Mouse (Mus musculus) stomach, embryonic 16.5 days (tissue): Measurements from ENCODE around the gene Enoph1. TPM values are rescaled to one million over a fixed set of nuclear protein-coding genes. Genes with fewer than 3 reads are reported as not detected.

Experiments used
- ATAC-seq: fragments of 200-750 bp; cut with Nextera tagmentation; 2 replicates; pipeline ENCODE4 v1.8.0; 2017; ENCODE audit warnings: moderate number of reproducible peaks, moderate TSS enrichment; ENCODE audit not compliant: insufficient read depth, low FRiP score
- H3K27ac ChIP-seq: fragments of 300-500 bp; sonication (generic); 2 replicates; pipeline ENCODE4 v1.5.1; 2014; ENCODE audit warnings: low read length
- H3K27me3 ChIP-seq: fragments of 300-500 bp; sonication (generic); 2 replicates; pipeline ENCODE4 v1.6.1; 2014; ENCODE audit warnings: low read length, control low read depth, mixed read lengths; ENCODE audit not compliant: control insufficient read depth, insufficient read depth
- H3K36me3 ChIP-seq: fragments of 300-500 bp; sonication (generic); 2 replicates; pipeline ENCODE4 v1.6.1; 2014; ENCODE audit warnings: low read length; ENCODE audit not compliant: control insufficient read depth, insufficient read depth
- H3K4me1 ChIP-seq: fragments of 300-500 bp; sonication (generic); 2 replicates; pipeline ENCODE4 v1.6.1; 2014; ENCODE audit warnings: low read length, control low read depth, mixed read lengths; ENCODE audit not compliant: control insufficient read depth, insufficient read depth
- H3K4me2 ChIP-seq: fragments of 300-500 bp; sonication (generic); 2 replicates; pipeline ENCODE4 v1.6.1; 2014; ENCODE audit warnings: low read depth, low read length, mixed read lengths
- H3K4me3 ChIP-seq: fragments of 300-500 bp; sonication (generic); replicated peaks from 2 replicates; pipeline ENCODE4 v1.5.1; 2014; ENCODE audit warnings: mild to moderate bottlenecking, low read length
- H3K9ac ChIP-seq: fragments of 300-500 bp; sonication (generic); 2 replicates; pipeline ENCODE4 v1.6.1; 2014; ENCODE audit warnings: low read length
- H3K9me3 ChIP-seq: fragments of 300-500 bp; sonication (generic); replicated peaks from 2 replicates; pipeline ENCODE4 v1.6.1; 2016; ENCODE audit warnings: low read length, control low read depth; ENCODE audit not compliant: control insufficient read depth
- WGBS: fragments of 180-500 bp; shearing (Covaris S2); extraction: QIAGEN DNeasy Blood & Tissue Kit; methylation state at CpG from one replicate; pipeline ENCODE4 v1.1.7; 2014; 5-methylcytosine and 5-hydroxymethylcytosine counted together
- polyA plus RNA-seq: library from polyadenylated mRNA; unstranded; fragments of >200 nt; fragmentation: Nextera tagmentation; extraction: Ambion mirVana; gene quantifications from 2 replicates; pipeline ENCODE4 v1.2.1, GENCODE M21; 2015

Enoph1 gene
- polyA plus RNA-seq, 1 experiment from 2014 or later, result 42.2 TPM

- Histone ChIP-seq H3K27ac (0 out of 2 replicates have a peak overlapping the region, but pooled peaks have one; percentile 66), H3K9ac (peak overlapping the region; percentile 20), H3K4me2 (peak overlapping the region; percentile 54), H3K9me3 (no peaks in the 10 kb centered on the region), H3K36me3 (no peaks in the 10 kb centered on the region), H3K27me3 (no peaks in the 10 kb centered on the region), H3K4me1 (no peaks in the 10 kb centered on the region), H3K4me3 (peak overlapping the region; percentile 37)
- peak; percentile 34; the same call in 1 of the 2 replicates for ATAC-seq
- 26% methylated on average over 36 of the region's 36 CpGs for WGBS
Measured at GRCm38 (mm10) chr5:100079040-100079930, 39.5 kb downstream of the Enoph1 start.

- H3K4me2 ChIP-seq, result peak overlapping the region; percentile 54
- H3K36me3 ChIP-seq, result no peaks in the 10 kb centered on the region
- peak overlapping the region; percentile 20; the same call in 1 of the 2 replicates for H3K9ac ChIP-seq
- 78% methylated on average over 8 of the region's 8 CpGs for WGBS
- no peak for ATAC-seq
- H3K9me3 ChIP-seq, result no peaks in the 10 kb centered on the region
- no peak overlapping the region for H3K27ac ChIP-seq
- H3K27me3 ChIP-seq, result no peaks in the 10 kb centered on the region
- peak overlapping the region; percentile 37; the same call in 1 of the 2 replicates for H3K4me3 ChIP-seq
- peaks cover 1% of the 10 kb centered on the region for H3K4me1 ChIP-seq
Measured at GRCm38 (mm10) chr5:100079931-100080275, 40.1 kb downstream of the Enoph1 start.

- no peak overlapping the region for H3K27ac ChIP-seq
- peaks cover 11% of the 10 kb centered on the region for H3K4me1 ChIP-seq
- no peak overlapping the region for H3K4me3 ChIP-seq
- no peak for ATAC-seq
- no peaks in the 10 kb centered on the region for H3K9me3 ChIP-seq
- 73% methylated on average over 4 of the region's 4 CpGs for WGBS
- no peak overlapping the region for H3K9ac ChIP-seq
- no peak overlapping the region for H3K4me2 ChIP-seq
- no peaks in the 10 kb centered on the region for H3K36me3 ChIP-seq
- H3K27me3 ChIP-seq, result no peaks in the 10 kb centered on the region
Measured at GRCm38 (mm10) chr5:100082006-100082405, 42.2 kb downstream of the Enoph1 start.

- Histone ChIP-seq H3K4me2 (no peak overlapping the region), H3K27ac (peak overlapping the region; percentile 11; the same call in 1 of the 2 replicates), H3K4me1 (peaks cover 11% of the 10 kb centered on the region)
Measured at GRCm38 (mm10) chr5:100083953-100084562, 44.3 kb downstream of the Enoph1 start.

GRCm38 (mm10) chr5:100085097-100085496 is 45.3 kb downstream of the Enoph1 start:
- H3K27ac ChIP-seq, result peak overlapping the region; percentile 34; the same call in 1 of the 2 replicates
- H3K4me1 ChIP-seq, result peaks cover 11% of the 10 kb centered on the region
- no peaks in the 10 kb centered on the region for H3K36me3 ChIP-seq
- no peaks in the 10 kb centered on the region for H3K9me3 ChIP-seq
- no peaks in the 10 kb centered on the region for H3K27me3 ChIP-seq
- no peak overlapping the region for H3K4me3 ChIP-seq
- WGBS, result 38% methylated on average over 8 of the region's 8 CpGs
- no peak overlapping the region for H3K4me2 ChIP-seq
- no peak overlapping the region for H3K9ac ChIP-seq
- ATAC-seq, result no peak

More at GRCm38 (mm10) chr5:100083953-100084562, 44.3 kb downstream of the Enoph1 start:
- 51% methylated on average over 12 of the region's 12 CpGs for WGBS
- no peak overlapping the region for H3K9ac ChIP-seq
- no peaks in the 10 kb centered on the region for H3K9me3 ChIP-seq
- no peak overlapping the region for H3K4me3 ChIP-seq
- H3K36me3 ChIP-seq, result no peaks in the 10 kb centered on the region
- no peaks in the 10 kb centered on the region for H3K27me3 ChIP-seq
- ATAC-seq, result no peak

- H3K9me3 ChIP-seq, result no peaks in the 10 kb centered on the region
- no peaks in the 10 kb centered on the region for H3K36me3 ChIP-seq
- no peak for ATAC-seq
- no peak overlapping the region for H3K27ac ChIP-seq
- H3K4me3 ChIP-seq, result no peak overlapping the region
- H3K27me3 ChIP-seq, result no peaks in the 10 kb centered on the region
- peaks cover 10% of the 10 kb centered on the region for H3K4me1 ChIP-seq
- WGBS, result 31% methylated on average over 12 of the region's 12 CpGs
- H3K4me2 ChIP-seq, result no peak overlapping the region
- H3K9ac ChIP-seq, result no peak overlapping the region
Measured at GRCm38 (mm10) chr5:100090515-100091262, 50.9 kb downstream of the Enoph1 start.

- Histone ChIP-seq H3K4me2 (no peak overlapping the region), H3K9ac (no peak overlapping the region), H3K4me1 (peaks cover 6% of the 10 kb centered on the region; the same call in 1 of the 2 replicates), H3K4me3 (no peak overlapping the region), H3K27me3 (no peaks in the 10 kb centered on the region), H3K9me3 (no peaks in the 10 kb centered on the region), H3K36me3 (no peaks in the 10 kb centered on the region), H3K27ac (no peak overlapping the region)
- ATAC-seq, result no peak
- WGBS, result 43% methylated on average over 10 of the region's 10 CpGs
Measured at GRCm38 (mm10) chr5:100091263-100091594, 51.4 kb downstream of the Enoph1 start.

GRCm38 (mm10) chr5:100091602-100092001 is 51.8 kb downstream of the Enoph1 start:
- WGBS, result 20% methylated on average over 17 of the region's 17 CpGs
- ATAC-seq, result no peak
- H3K27me3 ChIP-seq, result no peaks in the 10 kb centered on the region
- H3K9ac ChIP-seq, result no peak overlapping the region
- H3K27ac ChIP-seq, result no peak overlapping the region
- H3K36me3 ChIP-seq, result no peaks in the 10 kb centered on the region
- H3K4me3 ChIP-seq, result no peak overlapping the region
- no peaks in the 10 kb centered on the region for H3K9me3 ChIP-seq
- H3K4me1 ChIP-seq, result peaks cover 6% of the 10 kb centered on the region; the same call in 1 of the 2 replicates
- H3K4me2 ChIP-seq, result no peak overlapping the region
